12 mouse cellular contexts compared by ENCODE assay signal in the genomic region with DNA sequence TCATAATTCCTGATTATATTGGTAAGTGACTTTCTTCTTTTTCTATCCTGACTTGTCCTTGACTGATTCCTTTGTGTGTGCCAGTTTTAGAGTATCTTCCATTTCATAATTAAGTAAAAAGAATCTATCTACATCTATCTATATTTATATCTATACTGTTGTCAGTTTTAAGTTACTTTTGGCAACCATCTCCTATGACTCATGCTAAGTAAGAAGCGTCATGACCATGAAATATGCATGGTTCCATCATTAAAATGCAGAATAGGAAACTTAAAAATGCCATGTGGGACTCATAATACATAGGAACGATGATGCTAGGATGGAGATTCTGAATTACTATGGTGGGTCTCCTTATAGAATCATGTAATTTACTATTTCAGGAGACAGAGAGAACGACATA.
"Had no signal": no experiment of that assay in that cellular context is flagged by ENCODE, and none has a peak within 500 bp of the region (broad histone marks: within the 10 kb centered on the region; RNA-seq: fewer than 3 reads in every experiment).

No protein-coding gene starts in this region.

- DNase-seq: retina, postnatal 1 day; right cerebral cortex, adult 18-20 months; right cerebral cortex, postnatal 14 days; right cerebral cortex, postnatal 25 days; right cerebral cortex, postnatal 4 days; spleen, adult 18-20 months; thymus, adult 18-20 months; thymus, adult 2 months; thymus, postnatal 14 days; thymus, postnatal 25 days; thymus, postnatal 36 days; thymus, postnatal 4 days had no signal
